Mouse (Mus musculus): Measurements from ENCODE around the gene Arhgap42.

DNA sequence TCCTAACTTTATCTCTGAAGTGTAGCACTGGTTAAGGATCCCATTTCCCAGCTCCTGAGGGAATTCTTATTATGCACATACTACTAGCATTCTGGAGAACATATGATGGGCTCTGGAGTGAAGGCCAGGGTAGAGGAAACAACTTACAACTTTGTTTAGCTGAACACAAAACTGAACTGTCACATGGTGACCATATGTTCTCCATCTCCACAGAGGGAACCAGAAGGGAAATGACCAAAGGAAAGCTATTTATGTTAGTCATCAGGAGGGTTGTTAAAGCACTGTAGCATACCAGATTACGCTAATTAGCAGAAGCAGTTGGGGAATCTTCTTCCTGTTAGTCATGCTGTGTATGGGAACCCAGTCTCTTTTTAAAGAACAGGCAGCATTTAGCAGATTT is 145.8 kb downstream of the Arhgap42 start:
- TF ChIP-seq POLR2A (IDR thresholded peaks at IDR 0.05; ENCODE audit: low read depth, low read length) (no peak), CTCF (conservative IDR thresholded peaks at IDR 0.05; ENCODE audit: insufficient read depth, insufficient read length, low read depth, low read length) (no peak)
